Mouse (Mus musculus): ENCODE measurements at regions not wholly inside any gene's neighbourhood (a gene's known extent, or its start where the extent isn't known, plus 50 kb on each side); places are given as distances from the start of the nearest gene placed in this dataset.

DNA sequence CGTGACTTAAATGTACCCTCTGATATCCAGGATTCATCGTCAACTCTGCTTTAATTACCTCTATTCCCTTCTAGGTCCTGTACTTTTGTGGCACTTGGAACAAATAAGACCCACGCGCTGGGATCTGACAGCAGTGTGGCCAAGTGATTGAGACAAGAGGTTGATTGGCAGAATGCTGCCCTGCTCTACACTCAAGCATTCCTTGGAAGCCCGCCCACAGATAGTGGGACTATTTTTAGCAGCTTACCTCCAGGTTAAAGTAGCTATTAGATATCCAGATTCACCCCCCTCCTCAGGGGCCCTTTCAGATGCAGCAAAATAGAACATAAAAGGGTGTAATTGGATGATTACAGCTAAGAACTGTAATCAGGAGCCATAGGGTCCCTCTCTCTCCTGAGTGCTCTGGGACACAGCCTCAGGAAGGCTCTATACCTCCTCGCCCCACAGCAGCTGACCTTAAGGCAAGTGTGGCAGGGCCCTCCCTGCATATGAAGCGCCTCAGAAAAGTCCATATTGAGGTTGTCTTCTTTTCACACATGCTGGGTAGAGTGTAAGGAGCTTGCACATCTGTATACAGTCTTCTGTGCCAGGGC, 479.1 kb upstream of the Marcks start:
- no peaks in the 10 kb centered on the region for H3K36me3 ChIP-seq
- H3K27ac ChIP-seq: no peak overlapping the region
- ATAC-seq: no peak
- H3K27me3 ChIP-seq (replicated peaks): no peaks in the 10 kb centered on the region
- H3K4me1 ChIP-seq (replicated peaks): no peaks in the 10 kb centered on the region
- no peaks in the 10 kb centered on the region for H3K9me3 ChIP-seq
- 84% methylated on average over 7 of the region's 7 CpGs for WGBS
- H3K9ac ChIP-seq: no peak overlapping the region
- H3K4me2 ChIP-seq (replicated peaks): no peak overlapping the region
- no peak overlapping the region for H3K4me3 ChIP-seq (replicated peaks)

- Histone ChIP-seq H3K9me3 (no peaks in the 10 kb centered on the region), H3K4me3 (replicated peaks) (no peak overlapping the region), H3K4me1 (replicated peaks) (no peaks in the 10 kb centered on the region), H3K9ac (no peak overlapping the region), H3K4me2 (replicated peaks) (no peak overlapping the region), H3K27me3 (replicated peaks) (no peaks in the 10 kb centered on the region), H3K27ac (no peak overlapping the region), H3K36me3 (no peaks in the 10 kb centered on the region)
- WGBS: 51% methylated on average over 4 of the region's 4 CpGs
- ATAC-seq: peak; percentile 68; the same call in 1 of the 2 replicates
Observed at GRCm38 (mm10) chr10:37615926-37616691, 477.4 kb upstream of the Marcks start.

DNA sequence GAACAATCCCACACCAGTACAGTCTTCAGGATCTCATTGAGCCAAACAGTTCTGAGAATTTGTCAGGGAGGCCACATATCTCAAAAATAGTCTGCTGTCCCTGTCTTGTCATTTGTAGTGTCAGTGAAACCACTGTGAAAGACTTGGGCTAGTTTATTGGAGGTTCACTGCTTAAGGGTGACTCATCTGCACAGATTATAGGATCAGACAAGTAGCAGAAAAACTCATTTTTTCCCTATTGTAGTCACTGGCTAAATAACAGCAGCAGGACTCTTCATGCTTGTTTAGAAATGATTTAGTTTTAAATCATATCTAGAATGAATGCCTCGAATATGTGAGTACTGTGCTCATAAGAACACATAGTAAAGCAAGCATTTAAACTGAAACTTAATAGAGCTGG, 475.2 kb upstream of the Marcks start:
- 67% methylated on average over 1 of the region's 1 CpGs for WGBS

GRCm38 (mm10) chr10:37603529-37603928, 464.8 kb upstream of the Marcks start:
- Histone ChIP-seq H3K9ac (no peak overlapping the region), H3K27me3 (replicated peaks) (no peaks in the 10 kb centered on the region), H3K4me1 (replicated peaks) (no peaks in the 10 kb centered on the region), H3K4me2 (replicated peaks) (no peak overlapping the region), H3K4me3 (replicated peaks) (no peak overlapping the region), H3K36me3 (no peaks in the 10 kb centered on the region), H3K27ac (no peak overlapping the region), H3K9me3 (no peaks in the 10 kb centered on the region)
- WGBS: 61% methylated on average over 1 of the region's 1 CpGs
- ATAC-seq: no peak

More for the DNA sequence above, 475.2 kb upstream of the Marcks start:
- no peak overlapping the region for H3K4me2 ChIP-seq (replicated peaks)
- H3K4me1 ChIP-seq (replicated peaks): no peaks in the 10 kb centered on the region
- ATAC-seq: no peak
- H3K27me3 ChIP-seq (replicated peaks): no peaks in the 10 kb centered on the region
- no peak overlapping the region for H3K27ac ChIP-seq
- H3K4me3 ChIP-seq (replicated peaks): no peak overlapping the region
- H3K9me3 ChIP-seq: no peaks in the 10 kb centered on the region
- no peaks in the 10 kb centered on the region for H3K36me3 ChIP-seq
- no peak overlapping the region for H3K9ac ChIP-seq

- ATAC-seq: no peak
- H3K27ac ChIP-seq: no peak overlapping the region
- no peaks in the 10 kb centered on the region for H3K9me3 ChIP-seq
- H3K4me2 ChIP-seq (replicated peaks): no peak overlapping the region
- no peak overlapping the region for H3K4me3 ChIP-seq (replicated peaks)
- WGBS: 43% methylated on average over 2 of the region's 2 CpGs
- H3K4me1 ChIP-seq (replicated peaks): no peaks in the 10 kb centered on the region
- H3K27me3 ChIP-seq (replicated peaks): no peaks in the 10 kb centered on the region
- no peaks in the 10 kb centered on the region for H3K36me3 ChIP-seq
- H3K9ac ChIP-seq: no peak overlapping the region
Observed at GRCm38 (mm10) chr10:37602936-37603335, 464.2 kb upstream of the Marcks start.

- no peak overlapping the region for H3K27ac ChIP-seq
- H3K9me3 ChIP-seq: no peaks in the 10 kb centered on the region
- 60% methylated on average over 2 of the region's 2 CpGs for WGBS
- H3K4me3 ChIP-seq (replicated peaks): no peak overlapping the region
- H3K36me3 ChIP-seq: no peaks in the 10 kb centered on the region
- no peak overlapping the region for H3K9ac ChIP-seq
- no peaks in the 10 kb centered on the region for H3K4me1 ChIP-seq (replicated peaks)
- H3K27me3 ChIP-seq (replicated peaks): no peaks in the 10 kb centered on the region
- no peak overlapping the region for H3K4me2 ChIP-seq (replicated peaks)
- no peak for ATAC-seq
Observed at GRCm38 (mm10) chr10:37589889-37590288, 451.2 kb upstream of the Marcks start.

DNA sequence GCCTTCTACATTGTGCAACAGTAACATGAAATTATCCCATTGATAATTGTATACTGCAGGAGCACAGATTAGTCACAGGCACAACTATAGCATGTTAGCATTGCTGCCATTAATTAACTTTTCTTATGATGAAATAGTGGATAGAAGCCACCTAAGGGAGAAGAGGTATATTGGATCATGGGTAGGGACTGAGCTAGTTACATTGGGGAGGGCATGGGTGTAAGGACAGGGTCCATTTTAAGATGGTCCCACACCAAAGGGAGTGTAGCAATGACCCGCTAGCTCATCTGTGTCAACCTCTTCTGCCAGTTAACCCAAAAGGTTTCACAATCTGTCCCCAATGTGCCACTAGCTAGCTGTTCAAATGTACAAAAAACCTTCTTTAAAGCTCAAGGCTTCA, 450.3 kb upstream of the Marcks start:
- Histone ChIP-seq H3K4me1 (replicated peaks) (no peaks in the 10 kb centered on the region), H3K27ac (no peak overlapping the region), H3K9ac (no peak overlapping the region), H3K4me3 (replicated peaks) (no peak overlapping the region), H3K27me3 (replicated peaks) (no peaks in the 10 kb centered on the region), H3K4me2 (replicated peaks) (no peak overlapping the region), H3K36me3 (no peaks in the 10 kb centered on the region), H3K9me3 (no peaks in the 10 kb centered on the region)
- WGBS: 92% methylated on average over 1 of the region's 1 CpGs
- no peak for ATAC-seq

DNA sequence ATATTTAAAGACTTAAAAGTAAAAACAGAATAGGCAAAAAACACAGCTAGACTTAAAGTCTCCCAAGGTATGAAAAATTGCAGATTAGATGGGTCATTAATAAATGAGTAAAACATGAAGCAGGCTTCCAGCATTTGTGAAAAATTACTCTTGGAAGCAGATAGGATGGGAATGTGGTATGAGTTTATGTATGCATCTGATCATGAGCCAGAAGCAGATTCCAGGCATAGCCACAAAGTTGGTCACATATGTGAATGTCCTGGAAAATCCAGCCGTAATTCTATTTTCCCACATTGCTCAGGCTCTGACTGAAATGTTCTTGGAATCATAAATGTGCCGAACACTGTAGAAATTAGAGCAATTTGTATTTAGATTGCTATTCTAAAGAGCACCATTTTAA, 432.5 kb upstream of the Marcks start:
- no peaks in the 10 kb centered on the region for H3K36me3 ChIP-seq
- H3K27ac ChIP-seq: no peak overlapping the region
- H3K4me2 ChIP-seq (replicated peaks): no peak overlapping the region
- H3K27me3 ChIP-seq (replicated peaks): no peaks in the 10 kb centered on the region
- no peak overlapping the region for H3K4me3 ChIP-seq (replicated peaks)
- ATAC-seq: no peak
- 69% methylated on average over 2 of the region's 2 CpGs for WGBS
- no peaks in the 10 kb centered on the region for H3K9me3 ChIP-seq
- H3K4me1 ChIP-seq (replicated peaks): no peaks in the 10 kb centered on the region
- H3K9ac ChIP-seq: no peak overlapping the region

DNA sequence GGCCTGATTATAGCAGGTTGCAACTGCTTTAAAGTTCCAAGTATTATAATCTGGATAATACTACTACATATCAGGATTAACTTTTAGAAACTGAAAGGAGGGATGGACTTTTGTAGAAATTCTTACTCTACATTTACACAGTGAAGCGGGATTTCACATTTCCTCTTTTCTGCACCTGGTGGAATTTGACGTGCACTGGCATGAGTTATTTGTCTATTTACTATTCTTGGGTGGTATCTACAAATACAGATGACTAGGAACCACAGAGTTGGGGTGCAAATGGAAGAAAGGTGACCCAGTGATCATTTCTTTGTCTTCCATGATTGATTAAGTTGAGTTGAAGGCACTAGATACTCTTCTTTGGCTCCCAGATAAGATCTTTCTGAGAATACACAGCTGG, 423.0 kb upstream of the Marcks start:
- Histone ChIP-seq H3K27ac (no peak overlapping the region), H3K36me3 (no peaks in the 10 kb centered on the region), H3K4me3 (replicated peaks) (no peak overlapping the region), H3K9me3 (no peaks in the 10 kb centered on the region), H3K27me3 (replicated peaks) (no peaks in the 10 kb centered on the region), H3K4me2 (replicated peaks) (no peak overlapping the region), H3K9ac (no peak overlapping the region), H3K4me1 (replicated peaks) (no peaks in the 10 kb centered on the region)
- no peak for ATAC-seq
- WGBS: 87% methylated on average over 2 of the region's 2 CpGs

DNA sequence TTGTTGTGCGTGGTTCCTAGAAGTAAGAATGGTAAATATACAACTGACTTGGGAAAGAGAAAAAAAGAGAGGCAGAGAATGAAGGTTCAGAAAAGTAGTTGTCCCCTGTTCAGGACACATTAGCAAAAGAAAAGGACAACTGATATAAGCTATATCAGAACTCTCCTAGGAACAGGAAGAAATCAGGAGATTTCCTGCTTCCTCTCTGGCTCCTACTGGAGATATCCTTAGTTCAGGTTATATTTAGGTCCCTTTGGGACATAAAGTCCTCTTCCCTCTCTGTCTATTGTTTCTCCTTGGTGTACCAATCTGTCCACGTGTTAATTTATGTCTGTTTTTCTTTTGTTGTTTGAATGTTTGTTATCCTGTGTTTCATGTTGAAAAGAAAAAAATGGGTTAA, 410.7 kb upstream of the Marcks start:
- H3K4me2 ChIP-seq (replicated peaks): no peak overlapping the region
- H3K4me1 ChIP-seq (replicated peaks): no peaks in the 10 kb centered on the region
- WGBS: 78% methylated on average over 2 of the region's 2 CpGs
- H3K27me3 ChIP-seq (replicated peaks): no peaks in the 10 kb centered on the region
- no peak overlapping the region for H3K27ac ChIP-seq
- H3K36me3 ChIP-seq: no peaks in the 10 kb centered on the region
- no peaks in the 10 kb centered on the region for H3K9me3 ChIP-seq
- ATAC-seq: no peak
- no peak overlapping the region for H3K4me3 ChIP-seq (replicated peaks)
- no peak overlapping the region for H3K9ac ChIP-seq

DNA sequence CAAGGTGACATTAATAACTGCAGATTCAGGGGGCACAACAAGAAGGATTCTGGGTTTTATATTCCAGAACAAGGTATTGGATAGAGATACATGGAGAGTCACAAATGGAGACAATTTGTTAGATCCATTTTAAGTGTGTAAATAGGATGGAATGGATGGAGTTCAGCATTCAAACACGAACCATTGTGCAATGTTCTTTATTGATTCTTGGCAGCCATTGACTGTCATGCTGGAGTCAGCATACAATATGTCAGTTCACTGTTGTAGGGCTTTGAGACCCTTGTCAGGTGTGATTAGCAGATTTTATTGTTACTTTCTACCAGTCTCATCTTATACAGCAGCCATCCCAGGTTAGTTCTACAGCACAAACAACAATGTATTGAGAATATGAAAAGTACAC, 402.0 kb upstream of the Marcks start:
- H3K4me2 ChIP-seq (replicated peaks): no peak overlapping the region
- H3K4me3 ChIP-seq (replicated peaks): no peak overlapping the region
- no peaks in the 10 kb centered on the region for H3K27me3 ChIP-seq (replicated peaks)
- no peaks in the 10 kb centered on the region for H3K9me3 ChIP-seq
- H3K36me3 ChIP-seq: no peaks in the 10 kb centered on the region
- H3K4me1 ChIP-seq (replicated peaks): no peaks in the 10 kb centered on the region
- ATAC-seq: no peak
- H3K27ac ChIP-seq: no peak overlapping the region
- H3K9ac ChIP-seq: no peak overlapping the region
- WGBS: 72% methylated on average over 1 of the region's 1 CpGs

DNA sequence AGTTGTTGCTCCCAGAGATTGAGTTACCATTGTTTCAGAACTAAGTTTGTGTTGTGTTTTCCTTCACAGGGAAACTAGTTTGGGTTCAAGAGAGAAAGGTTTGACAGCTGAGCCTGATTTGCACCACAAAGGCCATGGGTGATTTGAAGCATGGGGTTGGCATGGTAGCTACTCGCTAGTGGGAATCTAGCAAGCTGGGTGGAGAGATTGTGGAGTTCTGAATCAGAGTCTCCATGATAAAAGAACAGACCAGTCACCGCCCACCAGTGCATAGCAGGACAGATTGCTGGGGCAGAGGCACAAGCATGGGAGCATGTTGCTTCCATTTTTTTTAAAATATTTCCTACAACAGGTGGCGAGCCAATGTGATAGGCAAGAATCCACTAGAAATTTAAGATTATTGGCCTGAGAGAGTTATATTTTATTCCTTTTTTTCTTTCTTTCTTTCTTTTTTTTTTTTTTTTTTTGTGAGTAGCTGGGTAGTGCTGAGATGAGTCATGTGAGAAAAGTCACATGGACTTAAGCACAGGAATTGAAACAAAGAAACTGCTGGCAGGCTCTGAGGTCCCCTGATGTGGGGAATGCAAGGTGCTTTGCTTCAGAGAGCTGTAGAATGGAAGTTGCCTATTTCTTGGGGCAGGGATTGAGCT, 367.4 kb upstream of the Marcks start:
- H3K27me3 ChIP-seq (replicated peaks): no peaks in the 10 kb centered on the region
- ATAC-seq: no peak
- no peaks in the 10 kb centered on the region for H3K36me3 ChIP-seq
- no peaks in the 10 kb centered on the region for H3K9me3 ChIP-seq
- no peak overlapping the region for H3K4me2 ChIP-seq (replicated peaks)
- no peak overlapping the region for H3K27ac ChIP-seq
- H3K4me1 ChIP-seq (replicated peaks): no peaks in the 10 kb centered on the region
- no peak overlapping the region for H3K4me3 ChIP-seq (replicated peaks)
- no peak overlapping the region for H3K9ac ChIP-seq
- WGBS: 84% methylated on average over 3 of the region's 3 CpGs

- 43% methylated on average over 2 of the region's 2 CpGs for WGBS
- H3K9me3 ChIP-seq: no peaks in the 10 kb centered on the region
- no peak overlapping the region for H3K9ac ChIP-seq
- no peak overlapping the region for H3K4me2 ChIP-seq (replicated peaks)
- H3K36me3 ChIP-seq: no peaks in the 10 kb centered on the region
- H3K27me3 ChIP-seq (replicated peaks): no peaks in the 10 kb centered on the region
- no peak for ATAC-seq
- H3K4me3 ChIP-seq (replicated peaks): no peak overlapping the region
- no peak overlapping the region for H3K27ac ChIP-seq
- H3K4me1 ChIP-seq (replicated peaks): no peaks in the 10 kb centered on the region
Observed at GRCm38 (mm10) chr10:37504468-37504867, 365.7 kb upstream of the Marcks start.

All from intestine, embryonic 15.5 days (tissue).